Mouse (Mus musculus) forebrain, embryonic 10.5 days (tissue): Measurements from ENCODE around the gene Chsy1. TPM values are rescaled to one million over a fixed set of nuclear protein-coding genes. Genes with fewer than 3 reads are reported as not detected.

Experiments used
- DNase-seq: peaks from one replicate; pipeline ENCODE4 v3.0.0-alpha.2; 2017; ENCODE audit warnings: low spot score; ENCODE audit errors: extremely low spot score
- H3K27ac ChIP-seq: fragments of 300-500 bp; sonication (generic); 2 replicates; pipeline ENCODE4 v1.5.1; 2016; ENCODE audit warnings: mild to moderate bottlenecking
- H3K27me3 ChIP-seq: fragments of 300-500 bp; sonication (generic); 2 replicates; pipeline ENCODE4 v1.6.1; 2016; ENCODE audit warnings: mild to moderate bottlenecking; ENCODE audit not compliant: poor library complexity, severe bottlenecking
- H3K36me3 ChIP-seq: fragments of 300-500 bp; sonication (generic); replicated peaks from 2 replicates; pipeline ENCODE4 v1.6.1; 2016; ENCODE audit warnings: mild to moderate bottlenecking, moderate library complexity
- H3K4me1 ChIP-seq: fragments of 300-500 bp; sonication (generic); 2 replicates; pipeline ENCODE4 v1.6.1; 2016
- H3K4me3 ChIP-seq: fragments of 300-500 bp; sonication (generic); 2 replicates; pipeline ENCODE4 v1.5.1; 2016; ENCODE audit warnings: mild to moderate bottlenecking, moderate library complexity
- H3K9me3 ChIP-seq: fragments of 300-500 bp; sonication (generic); 2 replicates; pipeline ENCODE4 v1.6.1; 2016; ENCODE audit warnings: mild to moderate bottlenecking, moderate library complexity
- WGBS: fragments of 180-500 bp; shearing (Covaris S2); methylation state at CpG from one replicate; pipeline ENCODE4 v1.1.7; 2016; 5-methylcytosine and 5-hydroxymethylcytosine counted together
- polyA plus RNA-seq: library from polyadenylated mRNA; unstranded; fragments of >200 nt; fragmentation: Nextera tagmentation; extraction: Ambion mirVana; gene quantifications from 2 replicates; pipeline ENCODE4 v1.2.1, GENCODE M21; 2016

Gene Chsy1
- polyA plus RNA-seq, 1 experiment from 2014 or later, result 13.5 TPM

DNA sequence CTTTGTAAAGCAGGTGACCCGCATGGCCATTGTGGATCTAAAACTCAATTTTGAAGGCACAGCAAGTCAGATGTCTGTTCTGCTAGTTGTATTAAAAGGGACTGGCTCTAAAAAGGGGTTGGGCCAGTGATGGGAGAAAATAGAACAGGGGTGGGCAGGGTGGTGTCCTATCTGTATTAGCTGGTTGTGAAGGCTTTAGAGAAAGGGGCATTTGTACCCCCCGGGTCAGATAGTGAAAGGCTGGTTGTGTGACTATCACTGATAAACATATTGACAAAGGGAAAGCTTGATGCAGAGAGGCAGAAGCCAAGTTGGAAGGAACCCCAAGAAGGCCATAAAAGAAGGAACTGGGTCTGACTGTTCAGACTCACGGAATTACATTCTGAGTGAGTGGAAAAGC is 4.2 kb downstream of the Chsy1 start:
- DNase-seq, result no peak
- 87% methylated on average over 3 of the region's 3 CpGs for WGBS

DNA sequence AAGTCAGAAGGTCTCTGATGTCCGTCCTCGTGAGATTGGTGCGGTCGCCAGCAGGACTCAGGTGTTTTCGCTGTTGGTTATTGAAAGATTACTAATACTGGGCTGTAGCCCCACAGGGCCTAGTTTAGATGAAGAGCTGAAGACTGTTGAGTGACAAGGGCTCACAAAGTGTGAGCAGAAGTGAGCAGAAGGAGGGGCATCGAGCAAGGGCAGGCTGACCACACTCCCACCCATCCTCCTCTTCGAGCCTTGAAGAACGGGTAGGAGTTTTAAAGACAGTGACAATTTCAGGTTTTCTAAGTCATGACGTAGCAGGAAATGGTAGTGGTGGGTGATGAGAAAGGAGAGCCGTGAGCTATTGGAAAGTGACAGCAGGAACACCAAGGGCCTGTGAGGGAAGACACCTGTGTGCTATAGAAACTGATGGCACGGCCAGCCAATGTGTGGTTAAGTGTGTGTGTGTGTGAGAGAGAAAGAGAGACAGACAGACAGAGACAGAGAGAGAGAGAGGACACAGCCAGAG is 6.6 kb downstream of the Chsy1 start:
- DNase-seq, result no peak
- no peak overlapping the region for H3K4me3 ChIP-seq
- H3K4me1 ChIP-seq, result peaks cover 78% of the 10 kb centered on the region
- H3K9me3 ChIP-seq, result no peaks in the 10 kb centered on the region
- no peak overlapping the region for H3K27ac ChIP-seq
- 91% methylated on average over 11 of the region's 11 CpGs for WGBS
- no peaks in the 10 kb centered on the region for H3K27me3 ChIP-seq
- H3K36me3 ChIP-seq, result peaks cover 23% of the 10 kb centered on the region

More for the DNA sequence above, 4.2 kb downstream of the Chsy1 start:
- Histone ChIP-seq H3K27me3 (no peaks in the 10 kb centered on the region), H3K4me1 (peaks cover 70% of the 10 kb centered on the region), H3K4me3 (no peak overlapping the region), H3K9me3 (no peaks in the 10 kb centered on the region), H3K27ac (no peak overlapping the region), H3K36me3 (peaks cover 22% of the 10 kb centered on the region)

DNA sequence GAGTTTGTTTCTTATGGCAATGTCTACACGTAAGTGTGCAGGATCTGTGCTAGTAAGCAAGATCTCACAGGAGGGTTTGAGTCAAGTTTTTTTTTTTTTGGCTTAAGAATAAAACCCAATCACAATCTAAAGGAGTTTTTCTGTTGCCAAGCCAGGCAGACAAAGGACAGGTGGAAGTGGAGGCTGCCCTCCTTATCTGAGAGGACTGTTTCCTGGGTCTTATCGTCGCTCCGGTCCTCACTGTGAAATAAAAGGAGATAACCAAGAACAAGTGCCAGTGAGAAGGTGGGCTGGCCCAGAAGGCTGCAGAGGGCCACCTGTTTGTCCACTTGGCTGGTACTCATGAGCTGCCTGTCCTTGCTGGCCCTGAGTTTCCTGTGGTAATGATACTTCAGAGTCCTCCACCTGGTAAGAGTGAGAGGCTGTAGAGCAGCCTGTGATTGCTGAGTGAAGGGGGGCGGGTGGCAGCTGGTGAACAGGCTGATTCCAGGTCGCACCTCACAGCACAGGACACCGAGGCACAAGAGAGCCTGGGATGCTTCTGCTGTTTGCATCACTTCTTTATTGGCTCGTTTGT is 7.7 kb downstream of the Chsy1 start:
- Histone ChIP-seq H3K36me3 (peaks cover 23% of the 10 kb centered on the region), H3K4me3 (no peak overlapping the region), H3K4me1 (peaks cover 77% of the 10 kb centered on the region), H3K27me3 (no peaks in the 10 kb centered on the region), H3K27ac (no peak overlapping the region), H3K9me3 (no peaks in the 10 kb centered on the region)
- DNase-seq, result no peak
- 89% methylated on average over 8 of the region's 8 CpGs for WGBS

DNA sequence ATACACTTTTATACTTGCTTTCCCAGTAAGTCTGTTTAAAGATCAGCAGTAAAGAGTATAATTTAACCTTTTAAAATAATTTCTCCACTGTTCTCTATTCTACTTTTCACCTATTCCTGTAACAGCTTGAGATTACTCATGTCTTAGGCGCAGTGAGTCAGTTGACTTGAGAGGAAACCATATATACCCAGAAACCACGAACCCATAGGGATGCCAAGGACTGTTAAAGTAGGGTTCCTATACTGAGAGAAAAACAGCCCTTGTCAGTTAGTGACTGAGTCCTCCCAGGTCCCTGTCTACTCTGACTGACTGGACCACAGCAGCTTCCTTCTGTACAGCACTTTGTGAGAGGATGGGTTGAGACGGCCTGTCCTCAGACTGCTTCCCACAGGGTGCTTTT is 8.7 kb downstream of the Chsy1 start:
- peaks cover 69% of the 10 kb centered on the region for H3K4me1 ChIP-seq
- no peaks in the 10 kb centered on the region for H3K27me3 ChIP-seq
- H3K9me3 ChIP-seq, result no peaks in the 10 kb centered on the region
- H3K36me3 ChIP-seq, result peaks cover 19% of the 10 kb centered on the region
- no peak overlapping the region for H3K4me3 ChIP-seq
- DNase-seq, result no peak
- 90% methylated on average over 3 of the region's 3 CpGs for WGBS
- no peak overlapping the region for H3K27ac ChIP-seq

DNA sequence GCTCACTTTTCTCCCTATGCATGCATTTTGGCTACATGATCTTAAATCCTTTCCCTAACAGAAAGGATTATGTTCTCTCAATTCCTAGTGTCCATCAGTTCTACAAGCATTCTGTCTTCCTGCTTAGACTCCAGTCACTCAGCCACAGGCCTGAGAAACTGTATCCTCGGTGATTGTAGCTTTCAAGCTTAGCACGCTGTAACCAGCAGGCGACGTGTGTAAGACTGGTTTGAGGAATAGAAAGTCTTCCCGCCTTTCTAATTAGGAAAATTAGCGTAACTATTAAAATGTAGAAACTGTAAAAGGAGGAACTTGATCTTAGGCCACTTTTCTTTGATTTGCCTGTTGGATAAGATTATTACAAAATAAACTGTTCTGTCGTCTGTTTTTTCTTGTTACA is 9.5 kb downstream of the Chsy1 start:
- Histone ChIP-seq H3K27ac (no peak overlapping the region), H3K4me1 (peaks cover 62% of the 10 kb centered on the region), H3K27me3 (no peaks in the 10 kb centered on the region), H3K36me3 (peaks cover 19% of the 10 kb centered on the region), H3K9me3 (no peaks in the 10 kb centered on the region), H3K4me3 (no peak overlapping the region)
- WGBS, result 87% methylated on average over 7 of the region's 7 CpGs
- DNase-seq, result no peak

DNA sequence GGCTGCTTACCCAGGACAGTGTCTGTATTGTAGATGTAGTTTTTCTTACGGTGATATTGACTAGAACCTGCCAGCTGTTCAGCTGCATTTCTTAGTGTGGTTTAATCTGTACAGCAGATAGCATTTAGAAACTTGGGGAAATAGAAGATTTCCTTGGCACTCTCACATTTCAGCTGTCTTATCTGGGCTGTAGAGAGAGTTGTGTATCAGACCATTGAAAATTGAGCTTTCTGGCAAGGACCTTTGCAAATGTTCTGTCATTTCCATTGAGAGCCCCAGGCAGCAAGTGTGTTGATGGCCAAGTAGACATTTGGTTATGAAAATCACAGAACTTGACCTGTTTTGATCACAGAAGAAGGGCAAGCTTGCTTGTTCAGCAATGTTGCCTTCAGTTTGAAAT is 10.8 kb downstream of the Chsy1 start:
- no peak overlapping the region for H3K4me3 ChIP-seq
- H3K27me3 ChIP-seq, result peaks cover under 1% of the 10 kb centered on the region; the same call in 1 of the 2 replicates
- no peak overlapping the region for H3K27ac ChIP-seq
- H3K4me1 ChIP-seq, result peaks cover 57% of the 10 kb centered on the region
- no peak for DNase-seq
- 96% methylated on average over 1 of the region's 1 CpGs for WGBS
- H3K36me3 ChIP-seq, result peaks cover 20% of the 10 kb centered on the region
- H3K9me3 ChIP-seq, result no peaks in the 10 kb centered on the region

DNA sequence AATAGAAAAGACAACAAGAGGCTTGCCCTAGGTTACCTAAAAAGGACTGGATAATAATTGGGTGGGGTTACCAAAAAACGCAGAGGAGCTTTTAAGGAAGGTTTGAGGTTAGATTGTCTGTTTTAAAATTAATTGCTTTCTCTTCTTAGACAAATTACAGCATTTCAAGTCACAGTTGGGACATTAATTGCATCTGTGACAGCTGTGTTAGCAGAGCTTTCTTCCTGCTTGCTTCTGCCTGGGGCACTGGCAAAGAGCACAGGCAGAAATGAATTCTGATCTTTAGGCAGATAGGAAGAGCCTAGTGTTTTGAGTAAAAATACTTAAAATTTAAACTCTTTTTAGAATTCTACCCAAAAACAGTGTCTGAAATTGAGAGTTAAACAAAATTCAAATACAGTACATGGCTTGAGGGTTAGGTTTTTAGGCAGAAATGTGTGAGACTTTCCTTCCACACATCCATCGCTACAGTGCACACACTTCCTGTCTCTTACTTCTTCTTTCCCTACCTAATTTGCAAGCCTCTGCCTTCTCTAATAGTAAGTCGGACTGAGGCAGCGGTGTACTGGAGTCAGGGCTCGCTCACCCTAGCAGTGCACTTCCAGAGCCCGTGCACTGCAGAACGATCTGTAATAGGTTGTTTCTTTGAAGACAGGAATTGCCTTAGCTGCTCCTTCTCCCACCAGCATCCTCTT is 11.5 kb downstream of the Chsy1 start:
- Histone ChIP-seq H3K36me3 (peaks cover 27% of the 10 kb centered on the region), H3K9me3 (no peaks in the 10 kb centered on the region), H3K4me3 (no peak overlapping the region), H3K4me1 (peaks cover 50% of the 10 kb centered on the region), H3K27ac (no peak overlapping the region), H3K27me3 (peaks cover 8% of the 10 kb centered on the region)
- 83% methylated on average over 7 of the region's 7 CpGs for WGBS
- no peak for DNase-seq

DNA sequence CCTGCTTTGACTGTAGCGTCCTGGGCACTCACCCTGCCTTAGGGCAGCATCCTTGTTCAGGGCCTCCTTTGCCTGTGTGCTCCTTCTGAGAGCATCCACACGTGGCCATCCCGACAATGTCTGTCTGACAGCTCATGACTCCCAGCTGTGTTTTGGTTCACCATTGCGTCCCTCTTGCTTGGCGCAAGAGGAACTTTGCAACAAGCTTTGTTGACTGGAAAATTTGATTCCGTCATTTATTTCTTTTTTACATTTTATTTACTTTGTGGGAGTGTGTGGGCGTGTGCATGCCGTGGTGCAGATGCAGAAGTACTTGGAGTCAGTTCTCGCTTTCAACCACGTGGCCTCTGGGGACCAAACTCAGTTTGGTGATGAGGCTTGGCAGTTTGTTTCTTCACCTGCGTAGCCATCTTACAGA is 15.2 kb downstream of the Chsy1 start:
- no peak overlapping the region for H3K27ac ChIP-seq
- H3K9me3 ChIP-seq, result no peaks in the 10 kb centered on the region
- H3K4me1 ChIP-seq, result peaks cover 55% of the 10 kb centered on the region
- H3K4me3 ChIP-seq, result no peak overlapping the region
- H3K27me3 ChIP-seq, result peaks cover 18% of the 10 kb centered on the region
- WGBS, result 81% methylated on average over 11 of the region's 11 CpGs
- DNase-seq, result no peak
- peaks cover 42% of the 10 kb centered on the region for H3K36me3 ChIP-seq

DNA sequence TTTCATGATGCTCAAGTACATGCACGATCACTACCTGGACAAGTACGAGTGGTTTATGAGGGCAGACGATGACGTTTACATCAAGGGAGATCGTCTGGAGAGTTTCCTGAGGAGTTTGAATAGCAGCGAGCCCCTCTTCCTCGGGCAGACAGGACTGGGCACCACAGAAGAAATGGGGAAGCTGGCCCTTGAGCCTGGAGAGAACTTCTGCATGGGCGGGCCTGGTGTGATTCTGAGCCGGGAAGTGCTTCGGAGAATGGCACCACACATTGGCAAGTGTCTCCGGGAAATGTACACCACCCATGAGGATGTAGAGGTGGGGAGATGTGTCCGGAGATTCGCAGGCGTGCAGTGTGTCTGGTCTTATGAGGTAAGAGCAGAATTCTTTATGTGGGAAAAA is 16.1 kb downstream of the Chsy1 start:
- Histone ChIP-seq H3K27me3 (peaks cover 19% of the 10 kb centered on the region), H3K36me3 (peaks cover 48% of the 10 kb centered on the region), H3K4me1 (peaks cover 47% of the 10 kb centered on the region), H3K9me3 (no peaks in the 10 kb centered on the region), H3K4me3 (no peak overlapping the region), H3K27ac (no peak overlapping the region)
- DNase-seq, result no peak
- WGBS, result 95% methylated on average over 14 of the region's 14 CpGs

DNA sequence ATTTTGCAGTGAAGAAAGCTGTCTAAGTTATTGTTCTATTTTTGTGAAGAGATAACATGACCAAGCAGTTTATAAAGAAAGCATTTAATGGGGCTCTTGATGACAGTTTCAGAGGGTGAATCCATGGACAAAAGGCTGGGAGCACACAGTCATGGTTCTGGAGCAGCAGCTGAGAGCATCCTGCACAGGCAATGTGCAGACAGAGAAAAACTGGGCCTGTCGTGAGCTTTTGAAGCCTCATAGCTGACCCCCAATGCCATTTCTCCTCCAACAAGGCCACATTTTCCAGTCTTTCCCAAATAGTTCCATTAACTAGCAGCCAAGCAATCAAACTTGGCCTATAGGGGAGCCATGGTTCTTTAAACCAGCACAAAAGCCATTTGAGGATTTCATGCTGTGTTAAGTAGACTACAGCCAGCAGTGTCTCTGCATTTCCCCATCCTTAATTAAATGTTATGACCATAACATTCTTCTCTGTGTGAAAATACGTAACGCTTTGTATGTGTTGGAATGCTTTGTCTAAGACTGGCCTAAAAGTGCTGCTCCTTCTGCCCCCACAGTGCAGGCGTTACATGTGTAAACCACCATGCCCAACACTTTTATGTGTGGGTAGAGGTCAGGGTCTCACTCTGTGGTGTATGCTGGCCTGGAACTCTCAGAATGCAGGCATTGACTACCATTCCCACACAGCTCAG is 18.8 kb downstream of the Chsy1 start:
- DNase-seq, result no peak
- H3K9me3 ChIP-seq, result no peaks in the 10 kb centered on the region
- H3K36me3 ChIP-seq, result peaks cover 72% of the 10 kb centered on the region

DNA sequence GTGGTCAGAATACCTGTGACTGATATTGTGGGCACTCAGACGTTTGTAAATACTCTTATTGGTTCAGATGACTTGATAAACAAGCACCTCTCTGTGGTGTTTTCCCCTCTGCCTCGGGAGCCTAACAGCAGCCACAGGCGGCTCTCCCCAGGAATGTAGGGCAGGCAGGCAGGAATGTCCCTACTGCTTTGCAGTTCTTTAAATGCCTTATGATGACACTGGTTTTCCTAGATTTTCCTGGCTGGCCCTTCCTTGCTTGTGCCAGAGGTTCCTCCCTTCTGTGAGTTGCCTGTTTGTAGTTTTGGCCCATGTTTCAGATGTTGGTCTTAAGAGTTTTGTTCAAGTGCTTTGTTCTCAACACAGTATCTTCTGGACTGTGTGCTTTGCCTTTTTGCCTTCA is 19.5 kb downstream of the Chsy1 start:
- H3K4me1 ChIP-seq, result peaks cover 32% of the 10 kb centered on the region
- DNase-seq, result no peak
- H3K36me3 ChIP-seq, result peaks cover 72% of the 10 kb centered on the region
- 42% methylated on average over 3 of the region's 3 CpGs for WGBS
- peak overlapping the region; percentile 53 for H3K27ac ChIP-seq
- no peaks in the 10 kb centered on the region for H3K9me3 ChIP-seq
- H3K27me3 ChIP-seq, result peaks cover 22% of the 10 kb centered on the region
- no peak overlapping the region for H3K4me3 ChIP-seq

More for the DNA sequence above, 18.8 kb downstream of the Chsy1 start:
- peaks cover 32% of the 10 kb centered on the region for H3K4me1 ChIP-seq
- H3K27me3 ChIP-seq, result peaks cover 22% of the 10 kb centered on the region
- WGBS, result 32% methylated on average over 4 of the region's 4 CpGs
- H3K4me3 ChIP-seq, result no peak overlapping the region
- no peak overlapping the region for H3K27ac ChIP-seq

DNA sequence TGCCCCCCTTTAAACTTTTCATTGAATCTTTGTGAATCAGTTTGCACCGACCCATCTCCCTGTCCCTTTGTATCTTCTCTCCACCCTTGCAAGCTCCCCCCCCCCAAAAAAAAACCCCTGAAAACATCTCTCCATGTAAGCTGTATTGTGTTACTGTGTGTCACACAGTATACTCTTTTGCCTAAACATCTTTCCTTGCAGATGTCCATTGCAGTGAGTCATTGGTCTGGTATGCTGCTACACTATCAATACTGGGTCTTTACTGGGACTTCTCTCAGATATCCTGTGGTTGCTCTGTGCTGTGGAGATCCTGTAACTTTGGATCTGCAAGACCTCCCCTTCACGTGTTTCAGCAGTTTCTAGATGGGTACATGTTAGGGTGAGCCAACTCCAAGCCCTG is 21.0 kb downstream of the Chsy1 start:
- Histone ChIP-seq H3K27ac (no peak overlapping the region), H3K4me1 (peaks cover 33% of the 10 kb centered on the region), H3K4me3 (no peak overlapping the region), H3K36me3 (peaks cover 60% of the 10 kb centered on the region), H3K27me3 (peaks cover 20% of the 10 kb centered on the region), H3K9me3 (no peaks in the 10 kb centered on the region)
- 93% methylated on average over 2 of the region's 2 CpGs for WGBS
- DNase-seq, result no peak
